Mouse (Mus musculus): Measurements from ENCODE around the gene Ugt1a2.

GRCm38 (mm10) chr1:88237311-88237710, 36.9 kb downstream of the Ugt1a2 start:
- no peak for TF ChIP-seq TAL1 (IDR thresholded peaks at IDR 0.05; ENCODE audit: low read length)
- TF ChIP-seq GATA1 (IDR thresholded peaks at IDR 0.05; ENCODE audit: low read length) = no peak
